Mouse (Mus musculus) lung, adult 2 months (tissue): Measurements from ENCODE around the gene Tnrc6b.

Experiments used
- CTCF ChIP-seq: fragments of 200-500 bp; IDR thresholded peaks from 2 replicates; pipeline ENCODE4 v1.5.1; 2011; ENCODE audit warnings: mild to moderate bottlenecking, low read length, control low read depth; ENCODE audit not compliant: insufficient read depth
- POLR2A ChIP-seq: fragments of 200-500 bp; IDR thresholded peaks from 2 replicates; pipeline ENCODE4 v1.6.1; 2011; ENCODE audit warnings: low read depth, mild to moderate bottlenecking, control low read depth, low read length, borderline replicate concordance; ENCODE audit errors: extremely low read depth

DNA sequence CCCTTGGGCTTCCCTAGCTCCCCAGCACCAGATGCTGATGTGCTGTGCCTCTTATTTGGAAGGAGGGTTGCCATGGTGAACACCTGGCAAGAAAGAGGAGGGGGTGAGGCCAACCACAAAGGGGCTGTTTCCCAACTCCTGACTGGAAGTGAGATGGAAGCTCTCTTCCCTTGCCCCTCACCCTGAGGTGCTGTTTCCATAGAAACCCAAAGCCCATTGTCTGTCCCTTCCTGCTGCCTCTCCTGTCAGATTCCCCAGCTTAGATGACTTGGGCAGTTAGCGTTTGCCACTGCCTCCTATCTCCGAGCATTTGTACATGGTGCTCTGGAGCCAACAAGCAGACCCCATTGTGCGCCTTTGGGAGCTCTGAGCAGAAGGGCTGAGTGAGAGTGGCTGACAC is 17.6 kb upstream of the Tnrc6b start:
- TF ChIP-seq CTCF (no peak), POLR2A (no peak)
